In genomic region chr19:32372373-32372772, GRCm38 (mm10) we compare ENCODE assay signal across 10 mouse cellular contexts. TPM values are rescaled to one million over a fixed set of nuclear protein-coding genes. Genes with fewer than 3 reads are reported as not detected.
DNase-seq lines count a peak whose midpoint lies in the region; ATAC-seq and TF ChIP-seq lines count a peak whose summit lies in the region.
"Had no signal": no experiment of that assay in that cellular context is flagged by ENCODE, and none has a peak within 500 bp of the region (broad histone marks: within the 10 kb centered on the region; RNA-seq: fewer than 3 reads in every experiment).

No protein-coding gene starts in this region.

- TF ChIP-seq EP300 in lung, postnatal 0 days (IDR thresholded peaks at IDR 0.05) = no peak

- no peak overlapping the region for H3K4me2 ChIP-seq in kidney, embryonic 14.5 days (replicated peaks; ENCODE audit: low read depth, low read length)
- H3K4me2 ChIP-seq in lung, postnatal 0 days (replicated peaks; ENCODE audit: low read depth, low read length) = no peak overlapping the region
- no peak overlapping the region for H3K4me2 ChIP-seq in midbrain, embryonic 13.5 days (replicated peaks)
- H3K4me2 ChIP-seq: forebrain, embryonic 13.5 days had no signal

- peaks cover 10% of the 10 kb centered on the region; the same call in 1 of the 2 replicates for H3K4me1 ChIP-seq in kidney, embryonic 14.5 days (ENCODE audit: control insufficient read depth, insufficient read depth, low read length)
- H3K4me1 ChIP-seq in lung, postnatal 0 days (ENCODE audit: insufficient read depth, low read depth, low read length) = peaks cover 22% of the 10 kb centered on the region
- H3K4me1 ChIP-seq in hindbrain, embryonic 10.5 days (replicated peaks) = peaks cover 6% of the 10 kb centered on the region; the same call in 1 of the 2 replicates
- H3K4me1 ChIP-seq in midbrain, embryonic 13.5 days (replicated peaks) = no peaks in the 10 kb centered on the region
- H3K4me1 ChIP-seq: forebrain, embryonic 13.5 days had no signal

- WGBS in kidney, embryonic 14.5 days = 84% methylated on average over 4 of the region's 4 CpGs
- WGBS in lung, postnatal 0 days = 43% methylated on average over 4 of the region's 4 CpGs
- WGBS in hindbrain, embryonic 10.5 days = 92% methylated on average over 4 of the region's 4 CpGs
- 91% methylated on average over 4 of the region's 4 CpGs for WGBS in midbrain, embryonic 13.5 days

- no peak for TF ChIP-seq CTCF in lung, postnatal 0 days (IDR thresholded peaks at IDR 0.05)

- no peak overlapping the region for H3K4me3 ChIP-seq in kidney, embryonic 14.5 days (ENCODE audit: low read length)
- no peak overlapping the region for H3K4me3 ChIP-seq in lung, postnatal 0 days (ENCODE audit: low read depth, low read length)
- H3K4me3 ChIP-seq in hindbrain, embryonic 10.5 days = no peak overlapping the region
- H3K4me3 ChIP-seq in midbrain, embryonic 13.5 days (replicated peaks) = no peak overlapping the region
- H3K4me3 ChIP-seq: forebrain, embryonic 13.5 days; layer of hippocampus, adult 2 months had no signal

- H3K27me3 ChIP-seq in kidney, embryonic 14.5 days (ENCODE audit: control insufficient read depth, insufficient read depth, low read length) = no peaks in the 10 kb centered on the region
- H3K27me3 ChIP-seq in lung, postnatal 0 days (replicated peaks; ENCODE audit: insufficient read depth, low read length) = no peaks in the 10 kb centered on the region
- no peaks in the 10 kb centered on the region for H3K27me3 ChIP-seq in hindbrain, embryonic 10.5 days (ENCODE audit: insufficient read depth, poor library complexity, severe bottlenecking)
- H3K27me3 ChIP-seq in midbrain, embryonic 13.5 days = no peaks in the 10 kb centered on the region
- H3K27me3 ChIP-seq: forebrain, embryonic 13.5 days had no signal

- intact Hi-C loops in heart, postnatal 10 days (cut with DNase I) = no loop called here

- H3K9me3 ChIP-seq in kidney, embryonic 14.5 days (ENCODE audit: control insufficient read depth, low read length) = no peaks in the 10 kb centered on the region
- H3K9me3 ChIP-seq in lung, postnatal 0 days (ENCODE audit: low read length) = no peaks in the 10 kb centered on the region
- no peaks in the 10 kb centered on the region for H3K9me3 ChIP-seq in hindbrain, embryonic 10.5 days
- no peaks in the 10 kb centered on the region; the same call in 1 of the 2 replicates for H3K9me3 ChIP-seq in midbrain, embryonic 13.5 days
- H3K9me3 ChIP-seq: forebrain, embryonic 13.5 days had no signal

- H3K27ac ChIP-seq in kidney, embryonic 14.5 days (ENCODE audit: low read depth, low read length) = no peak overlapping the region
- H3K27ac ChIP-seq in lung, postnatal 0 days (ENCODE audit: low read length) = 0 out of 2 replicates have a peak overlapping the region, but pooled peaks have one; percentile 14
- H3K27ac ChIP-seq in hindbrain, embryonic 10.5 days = no peak overlapping the region
- no peak overlapping the region for H3K27ac ChIP-seq in midbrain, embryonic 13.5 days
- H3K27ac ChIP-seq: forebrain, embryonic 13.5 days; layer of hippocampus, adult 2 months had no signal

- ATAC-seq in kidney, embryonic 14.5 days (ENCODE audit: low FRiP score, low TSS enrichment) = no peak
- peak; percentile 20; the same call in 1 of the 2 replicates for ATAC-seq in lung, postnatal 0 days
- ATAC-seq in cerebellum, adult (ENCODE audit: insufficient number of reproducible peaks, low FRiP score, low TSS enrichment) = no peak
- no peak for ATAC-seq in midbrain, embryonic 13.5 days
- ATAC-seq: forebrain, embryonic 13.5 days had no signal

- no peaks in the 10 kb centered on the region for H3K36me3 ChIP-seq in kidney, embryonic 14.5 days (ENCODE audit: control insufficient read depth, insufficient read depth, low read length)
- H3K36me3 ChIP-seq in lung, postnatal 0 days (ENCODE audit: insufficient read depth, low read length) = no peaks in the 10 kb centered on the region
- H3K36me3 ChIP-seq in hindbrain, embryonic 10.5 days = no peaks in the 10 kb centered on the region
- no peaks in the 10 kb centered on the region for H3K36me3 ChIP-seq in midbrain, embryonic 13.5 days

- H3K9ac ChIP-seq in kidney, embryonic 14.5 days (ENCODE audit: low read depth, low read length) = no peak overlapping the region
- no peak overlapping the region for H3K9ac ChIP-seq in lung, postnatal 0 days (replicated peaks; ENCODE audit: low read depth)
- H3K9ac ChIP-seq in midbrain, embryonic 13.5 days (replicated peaks) = no peak overlapping the region
- H3K9ac ChIP-seq: forebrain, embryonic 13.5 days had no signal

- peak; percentile 39 for DNase-seq in kidney, adult 9 months
- DNase-seq in brain, adult 2 months (ENCODE audit: low read depth, low spot score) = peak; percentile 47
- DNase-seq in heart, postnatal 10 days = peak; percentile 83 to 85
- DNase-seq in lung, postnatal 0 days (ENCODE audit: low spot score) = peak; percentile 62
- no peak for DNase-seq in hindbrain, embryonic 10.5 days (ENCODE audit: low spot score)

RNA-seq across cellular contexts. Expression of gene Sgms1, which starts 17.1 kb away (rescaled TPM):
- polyA plus RNA-seq in kidney, embryonic 14.5 days (2014; fragmentation: Nextera tagmentation; extraction: Ambion mirVana) = 32.1 and 50.8 TPM in 2 replicates
- total RNA-seq in heart, postnatal 10 days (2021) = 10 to 100 TPM; 54.1 to 67.2 TPM
- 59.3 and 74.9 TPM in 2 replicates for polyA plus RNA-seq in lung, postnatal 0 days (2015; fragmentation: Nextera tagmentation; extraction: Ambion mirVana)
- 13.9 and 14.4 TPM in 2 replicates for polyA plus RNA-seq in hindbrain, embryonic 10.5 days (2016; fragmentation: Nextera tagmentation; extraction: Ambion mirVana)
- polyA plus RNA-seq in midbrain, embryonic 13.5 days (2015; fragmentation: Nextera tagmentation; extraction: Ambion mirVana) = 11.1 and 12.7 TPM in 2 replicates
